Comparison of ENCODE assay signal across 22 mouse cellular contexts in the genomic region with DNA sequence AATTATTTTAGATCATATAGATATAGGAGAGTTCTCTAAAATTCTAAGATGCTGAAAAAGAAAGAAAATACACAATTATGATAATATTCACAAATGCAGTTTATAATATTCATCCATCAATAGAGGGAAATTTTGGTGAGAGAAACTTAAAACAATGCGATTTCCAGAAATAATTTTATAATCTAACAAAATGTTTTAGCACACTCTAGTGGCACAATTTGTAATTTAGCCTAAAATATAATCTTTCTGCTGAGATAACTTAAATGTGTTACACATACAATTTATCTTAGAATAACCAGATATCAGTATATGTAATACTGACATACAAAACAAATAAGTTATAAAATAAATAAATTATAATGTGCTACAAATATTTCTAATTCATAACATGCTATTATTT.
DNase-seq lines count a peak whose midpoint lies in the region; ATAC-seq and TF ChIP-seq lines count a peak whose summit lies in the region.
"Had no signal": no experiment of that assay in that cellular context is flagged by ENCODE, and none has a peak within 500 bp of the region (broad histone marks: within the 10 kb centered on the region; RNA-seq: fewer than 3 reads in every experiment).

No protein-coding gene starts in this region.

- TF ChIP-seq EP300 in stomach, postnatal 0 days (optimal IDR thresholded peaks at IDR 0.05), result no peak

- H3K27me3 ChIP-seq in forebrain, postnatal 0 days (ENCODE audit: insufficient read depth, low read length), result no peaks in the 10 kb centered on the region
- no peaks in the 10 kb centered on the region for H3K27me3 ChIP-seq in forebrain, embryonic 12.5 days
- no peaks in the 10 kb centered on the region for H3K27me3 ChIP-seq in midbrain, postnatal 0 days (ENCODE audit: insufficient read depth, low read length)
- no peaks in the 10 kb centered on the region for H3K27me3 ChIP-seq in midbrain, embryonic 15.5 days (replicated peaks)
- H3K27me3 ChIP-seq in stomach, postnatal 0 days (ENCODE audit: control insufficient read depth, insufficient read depth, low read length), result no peaks in the 10 kb centered on the region
- H3K27me3 ChIP-seq: hindbrain, embryonic 12.5 days; intestine, embryonic 15.5 days had no signal

- no peak overlapping the region for H3K4me3 ChIP-seq in forebrain, postnatal 0 days (ENCODE audit: low read depth, low read length)
- H3K4me3 ChIP-seq in forebrain, embryonic 12.5 days (replicated peaks), result no peak overlapping the region
- H3K4me3 ChIP-seq in layer of hippocampus, adult 2 months, result no peak overlapping the region
- H3K4me3 ChIP-seq in midbrain, postnatal 0 days (ENCODE audit: low read depth, low read length), result no peak overlapping the region
- H3K4me3 ChIP-seq in midbrain, embryonic 15.5 days, result no peak overlapping the region
- H3K4me3 ChIP-seq in stomach, postnatal 0 days (ENCODE audit: low read depth, low read length), result no peak overlapping the region
- H3K4me3 ChIP-seq: gastrocnemius, adult 2 months; hindbrain, embryonic 12.5 days; intestine, embryonic 15.5 days had no signal

- no peaks in the 10 kb centered on the region for H3K9me3 ChIP-seq in forebrain, postnatal 0 days (ENCODE audit: low read length)
- no peaks in the 10 kb centered on the region for H3K9me3 ChIP-seq in forebrain, embryonic 12.5 days
- no peaks in the 10 kb centered on the region for H3K9me3 ChIP-seq in midbrain, postnatal 0 days (ENCODE audit: low read length)
- no peaks in the 10 kb centered on the region for H3K9me3 ChIP-seq in midbrain, embryonic 15.5 days
- H3K9me3 ChIP-seq in stomach, postnatal 0 days (ENCODE audit: control insufficient read depth, low read length), result no peaks in the 10 kb centered on the region
- H3K9me3 ChIP-seq: G1E; hindbrain, embryonic 12.5 days; intestine, embryonic 15.5 days had no signal

- no peaks in the 10 kb centered on the region for H3K36me3 ChIP-seq in forebrain, postnatal 0 days (ENCODE audit: insufficient read depth)
- no peaks in the 10 kb centered on the region for H3K36me3 ChIP-seq in forebrain, embryonic 12.5 days (replicated peaks)
- H3K36me3 ChIP-seq in midbrain, postnatal 0 days (ENCODE audit: insufficient read depth, low read length), result no peaks in the 10 kb centered on the region
- H3K36me3 ChIP-seq in midbrain, embryonic 15.5 days (replicated peaks), result no peaks in the 10 kb centered on the region
- no peaks in the 10 kb centered on the region for H3K36me3 ChIP-seq in stomach, postnatal 0 days (ENCODE audit: control insufficient read depth, insufficient read depth, low read length)
- H3K36me3 ChIP-seq: G1E; hindbrain, embryonic 12.5 days; intestine, embryonic 15.5 days had no signal

- no peak overlapping the region for H3K4me2 ChIP-seq in forebrain, postnatal 0 days (ENCODE audit: low read depth)
- H3K4me2 ChIP-seq in forebrain, embryonic 12.5 days, result no peak overlapping the region
- H3K4me2 ChIP-seq in midbrain, postnatal 0 days (ENCODE audit: low read depth, low read length, poor library complexity, severe bottlenecking), result no peak overlapping the region
- no peak overlapping the region for H3K4me2 ChIP-seq in midbrain, embryonic 15.5 days
- H3K4me2 ChIP-seq in stomach, postnatal 0 days (replicated peaks; ENCODE audit: low read depth), result no peak overlapping the region
- H3K4me2 ChIP-seq: hindbrain, embryonic 12.5 days; intestine, embryonic 15.5 days had no signal

- H3K9ac ChIP-seq in forebrain, postnatal 0 days, result no peak overlapping the region
- H3K9ac ChIP-seq in forebrain, embryonic 12.5 days, result no peak overlapping the region
- H3K9ac ChIP-seq in midbrain, postnatal 0 days (replicated peaks; ENCODE audit: low read length, poor library complexity, severe bottlenecking), result no peak overlapping the region
- H3K9ac ChIP-seq in midbrain, embryonic 15.5 days, result no peak overlapping the region
- no peak overlapping the region for H3K9ac ChIP-seq in stomach, postnatal 0 days (ENCODE audit: low read length)
- H3K9ac ChIP-seq: hindbrain, embryonic 12.5 days; intestine, embryonic 15.5 days had no signal

- H3K4me1 ChIP-seq in forebrain, postnatal 0 days (ENCODE audit: insufficient read depth), result no peaks in the 10 kb centered on the region
- no peaks in the 10 kb centered on the region for H3K4me1 ChIP-seq in forebrain, embryonic 12.5 days
- H3K4me1 ChIP-seq in midbrain, postnatal 0 days (ENCODE audit: insufficient read depth, low read length), result no peaks in the 10 kb centered on the region
- H3K4me1 ChIP-seq in midbrain, embryonic 15.5 days, result no peaks in the 10 kb centered on the region
- H3K4me1 ChIP-seq in stomach, postnatal 0 days (replicated peaks; ENCODE audit: control insufficient read depth, insufficient read depth), result no peaks in the 10 kb centered on the region
- H3K4me1 ChIP-seq: hindbrain, embryonic 12.5 days; intestine, embryonic 15.5 days had no signal

- WGBS in forebrain, postnatal 0 days, result 51% methylated on average over 1 of the region's 1 CpGs
- WGBS in forebrain, embryonic 12.5 days, result 74% methylated on average over 1 of the region's 1 CpGs
- WGBS in midbrain, postnatal 0 days, result 59% methylated on average over 1 of the region's 1 CpGs
- 61% methylated on average over 1 of the region's 1 CpGs for WGBS in midbrain, embryonic 15.5 days
- 52% methylated on average over 1 of the region's 1 CpGs for WGBS in stomach, postnatal 0 days

- no peak overlapping the region for H3K27ac ChIP-seq in forebrain, postnatal 0 days (ENCODE audit: low read depth, low read length)
- H3K27ac ChIP-seq in forebrain, embryonic 12.5 days, result no peak overlapping the region
- H3K27ac ChIP-seq in layer of hippocampus, adult 2 months, result no peak overlapping the region
- no peak overlapping the region for H3K27ac ChIP-seq in midbrain, postnatal 0 days (ENCODE audit: low read depth, low read length)
- H3K27ac ChIP-seq in midbrain, embryonic 15.5 days, result no peak overlapping the region
- H3K27ac ChIP-seq in stomach, postnatal 0 days (replicated peaks), result no peak overlapping the region
- H3K27ac ChIP-seq: gastrocnemius, adult 2 months; hindbrain, embryonic 12.5 days; intestine, embryonic 15.5 days had no signal

- TF ChIP-seq CTCF in forebrain, postnatal 0 days (IDR thresholded peaks at IDR 0.05; ENCODE audit: low read depth), result no peak
- TF ChIP-seq CTCF in layer of hippocampus, adult 2 months (conservative IDR thresholded peaks at IDR 0.05), result peak; percentile 64
- peak; percentile 50 for TF ChIP-seq CTCF in midbrain, postnatal 0 days (IDR thresholded peaks at IDR 0.05)
- peak; percentile 18; the same call in 1 of the 2 replicates for TF ChIP-seq CTCF in stomach, postnatal 0 days (IDR thresholded peaks at IDR 0.05; ENCODE audit: low read depth)

- no peak for ATAC-seq in forebrain, postnatal 0 days
- ATAC-seq in forebrain, embryonic 12.5 days (ENCODE audit: low FRiP score), result no peak
- no peak for ATAC-seq in midbrain, postnatal 0 days (ENCODE audit: low FRiP score)
- ATAC-seq in midbrain, embryonic 15.5 days (replicated peaks), result no peak
- ATAC-seq in stomach, postnatal 0 days (ENCODE audit: low FRiP score, low TSS enrichment), result no peak
- ATAC-seq: CD4-positive, CD25-positive, alpha-beta regulatory T cell, adult 4 months; forebrain, embryonic 16.5 days; intestine, embryonic 15.5 days had no signal

- DNase-seq in forebrain, postnatal 0 days, result peak; percentile 2
- no peak for DNase-seq in layer of hippocampus, adult 2 months (ENCODE audit: low spot score in 2 of 2)
- no peak for DNase-seq in layer of hippocampus, postnatal 10 days (ENCODE audit: low spot score in 2 of 2)
- no peak for DNase-seq in midbrain, postnatal 0 days (ENCODE audit: low spot score)
- DNase-seq in stomach, postnatal 0 days (ENCODE audit: low spot score), result no peak
- DNase-seq in left cerebral cortex, adult 18-20 months (ENCODE audit: low spot score in 2 of 2), result no peak
- DNase-seq: adrenal gland, postnatal 10 days; B cell, adult 2 months; cerebellum, adult 11-12 months; cerebellum, adult 9-10 months; cerebellum, postnatal 25 days; gastrocnemius, adult 2 months; gastrocnemius, postnatal 25 days; heart, postnatal 10 days; heart, postnatal 4 days had no signal
